Mouse (Mus musculus): ENCODE results near the gene 3110082I17Rik.

GRCm38 (mm10) chr5:139373889-139374444 is 86.4 kb downstream of the 3110082I17Rik start:
- no peak for TF ChIP-seq CTCF (IDR thresholded peaks at IDR 0.05; ENCODE audit: low read depth)
- TF ChIP-seq EP300 (optimal IDR thresholded peaks at IDR 0.05): no peak

Measured in stomach, postnatal 0 days (tissue).